Mouse (Mus musculus) brain, embryonic 18.5 days (tissue): ENCODE data around the gene Nup85.
A peak's percentile ranks its signal among the peaks of the same experiment; 100 is the strongest.

ENCODE experiments used
- DNase-seq: peaks from one replicate; pipeline ENCODE4 v3.0.0-alpha.2; 2012; ENCODE audit warnings: low read depth, low spot score

Nup85 gene

DNA sequence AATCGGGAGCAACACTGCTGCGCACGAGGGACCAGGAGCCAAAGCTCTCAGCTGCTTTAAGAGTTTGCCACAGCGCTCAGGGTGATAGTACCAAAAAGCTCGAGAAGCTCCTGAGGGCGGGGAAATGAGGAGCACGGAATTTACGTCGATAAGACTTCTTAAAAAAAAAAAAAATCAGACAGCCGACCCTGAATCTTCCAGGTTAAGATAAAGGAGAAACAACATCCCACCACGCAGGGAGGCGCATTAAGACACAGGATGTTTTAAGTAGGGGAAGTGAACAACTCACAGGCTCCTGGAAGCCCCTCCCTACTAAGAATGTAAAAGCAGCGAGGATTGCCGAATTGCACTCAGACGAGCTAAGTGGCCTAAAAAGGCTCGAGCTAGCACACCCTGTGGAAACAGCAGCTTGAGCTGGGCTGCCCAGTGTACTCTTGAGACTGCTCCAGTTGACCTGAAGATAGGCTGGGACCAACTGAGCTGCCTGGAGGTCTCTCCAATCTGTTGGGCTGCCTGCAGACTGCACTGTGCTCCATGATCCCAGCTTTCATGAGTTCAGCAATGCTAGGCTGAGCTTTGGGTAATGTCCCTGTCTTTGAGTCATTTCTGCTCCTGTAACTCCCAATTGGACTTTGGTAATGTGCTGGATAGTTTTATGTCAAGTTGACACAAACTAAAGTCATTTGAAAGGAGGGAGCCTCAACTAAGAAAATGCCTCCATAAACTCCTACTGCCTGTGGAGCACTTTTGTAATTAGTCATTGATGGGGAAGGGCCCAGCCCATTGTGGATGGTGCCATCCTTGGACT is 49.1 kb downstream of the Nup85 start:
- no peak for DNase-seq

DNA sequence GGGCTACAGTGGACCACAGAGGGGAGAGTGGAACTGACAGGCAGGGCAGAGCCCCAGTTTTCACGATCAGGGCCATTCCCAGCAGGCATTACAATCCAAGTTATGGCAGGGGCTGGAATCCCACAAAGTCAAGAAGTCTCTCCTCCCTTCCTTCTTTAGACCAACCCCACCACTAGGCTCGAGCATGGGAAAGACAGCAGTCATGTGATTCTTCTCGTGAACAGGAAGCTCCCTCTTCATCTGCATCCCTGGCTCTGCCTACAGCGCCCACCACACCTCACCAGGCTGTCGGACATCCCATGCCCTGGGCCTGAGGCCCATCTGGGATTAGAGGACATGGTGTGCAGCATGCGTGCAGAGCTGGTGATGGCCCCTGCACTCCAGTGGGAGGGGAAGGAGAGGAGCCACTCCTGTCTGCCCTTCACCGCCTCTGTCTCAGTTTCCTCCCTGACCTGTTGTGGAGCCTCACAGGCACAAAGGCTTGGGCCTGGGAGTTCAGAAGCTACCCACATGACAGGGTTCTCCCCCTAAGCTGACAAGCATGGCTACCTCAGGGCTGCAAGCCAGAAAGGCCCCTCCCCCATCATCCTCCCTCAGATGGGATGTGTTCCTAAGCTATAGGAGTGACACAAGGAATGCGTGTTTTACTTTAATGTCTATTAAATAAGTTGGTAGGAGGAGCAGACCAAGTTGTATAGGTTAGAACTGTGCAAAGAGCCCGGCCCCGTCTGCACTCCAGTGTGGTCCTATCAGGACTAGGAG is 50.3 kb downstream of the Nup85 start:
- DNase-seq: no peak

DNA sequence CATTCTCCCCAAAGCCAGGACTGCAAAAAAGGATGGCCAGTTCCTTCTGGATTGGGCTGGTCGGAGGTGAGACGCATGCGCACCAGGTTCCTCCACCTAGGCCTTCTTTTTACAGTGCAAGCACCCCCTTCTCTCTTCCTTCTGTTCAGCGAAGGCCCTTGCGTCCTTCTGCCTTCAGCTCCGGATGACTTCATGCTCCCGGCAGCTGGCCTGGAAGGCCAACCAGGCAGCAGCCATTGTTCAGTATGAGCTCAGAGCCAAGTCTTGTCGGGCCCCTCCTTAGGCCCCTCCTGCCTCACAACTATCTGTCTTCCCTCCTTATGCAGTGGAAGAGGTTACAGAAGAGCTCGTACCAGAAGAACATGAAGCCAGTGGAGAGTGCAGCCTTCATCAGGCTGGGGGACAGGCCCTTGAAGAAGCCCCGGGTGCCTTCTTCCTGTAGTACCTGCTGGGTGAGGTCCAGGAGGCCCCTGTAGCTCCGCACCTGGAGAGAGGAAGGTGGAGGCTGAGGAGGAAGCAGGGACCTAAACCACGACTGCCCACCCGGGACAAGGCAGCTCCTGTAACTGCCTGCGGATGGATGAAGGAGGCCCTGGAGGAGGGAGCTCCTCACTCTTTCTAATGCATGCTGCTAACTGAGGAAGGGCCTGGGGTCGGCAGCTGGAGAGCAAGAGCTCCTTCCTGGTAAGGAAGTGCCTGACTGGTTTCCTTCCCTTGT is 51.0 kb downstream of the Nup85 start:
- no peak for DNase-seq

DNA sequence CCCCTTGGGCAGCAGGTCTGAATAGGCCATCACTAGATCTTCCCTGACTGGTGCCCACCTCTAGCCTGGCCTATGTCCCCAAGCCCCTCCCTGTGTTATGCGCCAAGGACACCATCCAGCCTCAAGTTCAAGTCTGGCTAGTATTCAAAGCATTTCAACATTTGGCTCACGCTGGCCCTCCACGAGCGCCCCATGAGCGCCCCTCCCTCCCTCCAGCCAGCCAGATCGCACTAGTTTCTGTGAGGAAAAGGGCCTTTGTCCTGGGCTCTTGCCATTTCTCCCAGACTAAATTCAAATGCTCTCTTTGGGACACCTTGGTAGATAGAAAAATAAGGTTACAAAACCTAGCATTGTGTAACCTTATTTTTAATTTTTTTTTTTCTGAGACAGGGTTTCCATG is 51.6 kb downstream of the Nup85 start:
- no peak for DNase-seq

DNA sequence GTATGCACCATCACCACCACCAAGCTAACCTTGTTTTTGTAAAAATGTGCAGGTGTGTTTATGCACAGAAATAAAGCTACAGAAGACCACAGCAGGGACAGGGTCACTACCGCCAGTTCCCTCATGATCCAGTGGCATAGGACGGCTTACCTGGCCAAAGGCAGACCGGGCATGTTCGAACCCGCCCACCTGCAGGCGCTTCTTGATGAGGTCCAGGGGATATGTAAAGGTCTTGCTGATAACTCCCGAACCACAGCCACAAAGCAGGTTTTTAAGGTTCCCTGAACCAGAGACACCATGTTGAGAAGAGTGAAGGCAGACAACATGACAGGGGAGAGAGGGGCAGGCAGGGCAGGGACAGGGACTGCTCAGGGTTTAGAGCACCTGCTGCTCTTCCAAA is 52.1 kb downstream of the Nup85 start:
- DNase-seq: no peak

DNA sequence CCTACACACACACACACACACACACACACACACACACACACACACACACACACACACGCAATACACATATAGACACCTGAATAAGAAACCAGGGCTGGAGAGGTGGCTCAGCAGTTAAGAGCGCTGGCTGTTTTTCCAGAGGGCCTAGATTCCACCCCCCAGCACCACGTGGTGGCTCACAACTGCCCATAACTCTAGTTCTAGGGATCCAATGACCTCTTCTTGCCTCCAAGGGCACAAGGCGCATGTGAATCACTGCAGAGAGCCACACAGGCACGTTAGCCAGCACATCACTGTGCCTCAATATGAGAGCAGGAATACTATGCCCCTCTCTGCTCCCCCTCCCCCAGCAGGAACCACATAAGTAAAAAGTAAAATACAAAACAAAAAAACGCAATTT is 52.7 kb downstream of the Nup85 start:
- DNase-seq: no peak

DNA sequence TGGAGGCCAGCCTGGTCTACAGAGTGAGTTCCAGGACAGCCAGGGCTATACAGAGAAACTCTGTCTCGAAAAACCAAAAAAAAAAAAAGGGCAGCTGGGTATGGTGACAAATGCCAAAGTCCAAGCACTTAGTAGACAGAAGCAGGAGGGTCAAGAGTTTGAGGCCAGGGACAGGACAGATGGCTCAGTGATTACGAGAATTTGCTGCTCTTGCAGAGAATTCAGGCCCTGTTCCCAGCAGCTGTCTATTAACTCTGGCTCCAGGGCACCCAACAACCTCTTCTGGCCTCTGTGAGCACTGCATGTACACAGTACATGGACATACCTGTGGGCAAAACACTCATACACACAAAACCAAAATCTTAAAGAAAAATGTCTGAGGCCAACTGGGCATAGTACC is 53.8 kb downstream of the Nup85 start:
- DNase-seq: no peak

DNA sequence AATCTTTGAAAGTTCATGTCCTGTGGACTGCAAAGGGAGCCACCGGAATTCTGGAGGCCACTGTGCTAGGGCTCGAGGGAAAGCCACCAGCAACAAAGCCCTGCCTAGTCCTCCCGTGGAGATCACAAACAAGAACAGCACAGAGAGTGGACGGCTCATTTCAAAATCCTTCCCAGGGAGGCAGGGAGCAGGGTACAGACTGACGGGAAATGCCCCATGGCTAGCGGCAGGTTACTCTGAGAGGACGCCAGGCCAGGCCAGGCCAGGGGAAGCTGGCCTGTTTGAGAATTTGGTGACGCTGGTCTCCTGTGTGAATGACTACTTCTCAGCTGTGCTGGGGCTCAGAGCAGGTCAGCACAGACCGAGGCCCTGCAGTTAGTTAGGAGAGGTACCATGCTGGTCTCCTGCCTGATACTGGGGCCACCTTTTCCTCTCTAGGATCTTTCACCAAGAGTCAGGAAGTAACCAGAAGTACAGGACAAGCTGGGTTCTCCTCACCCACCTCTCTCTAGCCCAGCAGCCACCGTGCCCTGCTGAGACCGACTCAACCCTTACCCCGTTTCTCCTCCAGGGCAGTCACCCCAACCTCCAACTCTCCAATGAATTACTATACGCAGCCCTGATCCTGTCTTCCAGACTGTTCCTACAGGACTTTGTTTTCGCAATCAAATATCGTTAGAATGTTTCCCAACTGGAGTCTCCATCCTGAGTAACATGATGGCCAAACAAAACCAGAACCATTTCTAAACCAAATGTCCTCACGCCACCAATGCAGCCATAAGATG is 54.7 kb downstream of the Nup85 start:
- no peak for DNase-seq

DNA sequence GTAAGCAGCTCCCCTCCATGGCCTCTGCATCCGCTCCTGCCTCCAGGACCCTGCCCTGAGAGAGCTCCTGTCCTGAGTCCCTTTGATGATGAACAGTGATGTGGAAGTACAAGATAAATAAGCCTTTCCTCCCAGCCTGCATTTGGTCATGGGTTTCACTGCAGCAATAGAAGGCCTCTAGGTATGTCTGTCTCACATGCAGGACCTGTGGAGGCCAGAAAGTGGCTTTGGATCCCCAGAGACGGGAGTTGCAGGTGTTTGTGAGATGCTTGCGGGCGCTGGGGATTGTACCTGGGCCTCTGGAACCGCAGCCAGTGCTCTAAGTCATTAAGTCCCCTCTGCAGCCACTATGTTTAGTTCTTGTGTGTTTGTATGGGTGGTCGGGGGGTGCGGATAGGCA is 55.7 kb downstream of the Nup85 start:
- DNase-seq: no peak

DNA sequence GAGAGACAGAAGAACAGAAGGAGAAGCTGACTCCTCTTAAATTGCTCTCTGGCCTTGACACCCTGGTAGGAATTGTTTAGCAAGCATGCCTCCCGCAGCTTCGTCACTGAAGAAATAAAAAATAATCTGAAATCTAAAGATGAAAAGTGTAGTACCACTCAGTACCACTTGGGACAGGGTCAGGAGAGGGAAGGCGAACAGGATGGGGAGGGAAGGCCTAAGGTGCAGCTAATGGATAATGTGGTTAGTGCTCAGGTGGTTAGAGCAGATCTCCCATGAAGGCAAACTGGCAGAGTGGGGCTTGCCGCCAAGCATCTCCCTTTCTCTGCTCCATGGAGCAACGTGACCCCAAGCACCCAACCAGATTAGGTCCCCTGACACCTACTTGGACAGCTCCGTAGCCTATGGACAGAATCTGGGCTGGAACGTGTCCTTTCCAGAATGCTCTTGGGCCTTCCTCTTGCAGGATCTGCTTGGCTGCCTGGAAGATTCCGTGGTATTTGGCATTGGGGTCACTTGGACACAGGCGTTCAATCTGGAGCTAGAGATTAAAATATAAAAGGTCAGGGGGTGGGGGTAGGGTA is 59.3 kb downstream of the Nup85 start:
- DNase-seq: no peak

DNA sequence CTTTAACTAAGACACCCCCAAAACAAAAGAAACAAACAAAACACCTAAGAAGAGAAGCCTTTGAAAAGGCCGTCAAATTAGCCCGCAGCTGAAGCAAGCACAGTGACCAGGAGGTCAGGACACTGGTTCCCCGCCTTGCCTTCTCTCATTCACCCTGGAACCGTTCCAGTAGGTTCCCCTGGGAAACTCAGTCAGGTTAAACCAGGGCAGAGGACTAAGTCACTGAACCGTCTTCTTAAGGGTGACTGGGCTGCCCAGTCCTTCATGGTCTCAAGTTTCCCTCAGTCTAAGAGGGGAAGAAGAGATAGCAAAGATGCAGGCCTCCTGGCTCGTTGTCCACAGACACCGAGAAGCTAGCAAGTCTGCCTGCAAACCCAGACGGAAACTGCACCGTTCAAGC is 61.6 kb downstream of the Nup85 start:
- DNase-seq: no peak

DNA sequence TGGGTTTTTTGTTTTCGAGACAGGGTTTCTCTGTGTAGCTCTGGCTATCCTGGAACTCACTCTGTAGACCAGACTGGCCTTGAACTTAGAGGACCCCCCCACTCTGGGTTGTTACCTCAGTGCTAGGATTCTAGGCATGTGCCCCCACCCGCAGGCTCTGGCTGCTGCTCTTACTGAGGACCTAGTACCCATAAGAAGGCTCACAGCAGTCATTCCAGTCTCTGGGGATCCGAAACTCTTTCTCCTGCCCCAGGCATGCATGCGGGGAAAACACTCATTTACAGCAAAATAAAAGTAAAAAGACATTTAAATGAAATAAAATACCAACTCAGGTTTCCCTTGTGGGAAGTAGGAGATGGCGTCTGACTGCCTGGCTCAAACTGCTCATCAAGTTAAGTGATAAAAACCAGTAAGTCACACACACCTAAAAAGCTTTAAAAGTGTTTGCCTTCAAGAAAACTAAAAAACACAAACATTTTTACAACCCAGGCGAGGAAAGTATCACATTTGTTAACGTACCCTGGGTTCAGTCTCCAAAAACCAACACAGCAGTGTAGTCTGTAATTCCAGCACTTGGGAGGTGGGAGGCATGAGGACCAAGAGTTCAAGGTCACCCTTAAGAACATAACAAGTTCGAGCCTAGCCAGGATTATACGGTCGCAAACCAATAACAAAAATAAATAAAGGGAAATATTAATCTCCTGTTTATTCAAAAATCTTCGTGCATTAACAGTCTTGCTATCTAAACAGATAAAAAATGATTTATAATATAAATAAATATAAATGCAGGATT is 62.8 kb downstream of the Nup85 start:
- DNase-seq: no peak

DNA sequence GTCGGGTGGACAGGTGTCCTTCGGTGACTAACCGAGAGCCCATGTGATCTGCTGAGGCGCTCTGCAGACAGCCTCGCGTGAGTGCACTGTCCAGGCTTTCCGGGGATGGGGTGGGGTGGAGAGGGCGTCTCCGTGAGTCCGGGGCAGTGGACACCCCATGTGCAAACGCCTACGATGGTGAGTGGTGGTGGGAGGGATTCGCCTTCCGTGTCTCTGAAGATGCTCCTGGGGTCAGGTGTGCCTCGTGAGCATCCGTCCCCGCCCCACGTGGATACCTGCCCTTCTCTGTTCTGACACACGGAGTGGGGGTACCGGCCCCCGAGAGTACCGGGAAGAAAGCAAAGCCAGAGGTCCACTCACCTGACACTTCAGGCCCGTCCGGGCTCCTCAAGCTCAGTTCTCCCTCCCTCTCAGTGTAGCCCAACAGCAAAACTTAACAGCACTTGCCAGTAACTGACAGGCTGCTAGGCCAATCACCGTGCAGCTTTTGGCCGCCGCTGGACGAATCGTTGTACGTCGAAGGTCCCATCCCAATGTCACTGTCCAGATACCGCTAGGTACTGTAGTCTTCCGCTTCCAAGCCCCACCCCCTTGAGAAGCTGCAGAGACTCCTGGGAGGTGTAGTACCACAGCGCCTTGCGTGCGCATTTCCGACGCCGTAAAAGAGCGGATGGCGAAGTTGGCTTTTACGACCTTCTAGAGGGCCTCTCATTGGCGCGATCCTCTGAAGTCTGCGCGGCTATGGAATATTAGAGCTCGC is 63.7 kb downstream of the Nup85 start, which contains the start of gene Slc25a19:
Gene Slc25a19, minus strand, starts transcription at position 591 of the 760 bp plus-strand sequence.
- peak; percentile 99 for DNase-seq

DNA sequence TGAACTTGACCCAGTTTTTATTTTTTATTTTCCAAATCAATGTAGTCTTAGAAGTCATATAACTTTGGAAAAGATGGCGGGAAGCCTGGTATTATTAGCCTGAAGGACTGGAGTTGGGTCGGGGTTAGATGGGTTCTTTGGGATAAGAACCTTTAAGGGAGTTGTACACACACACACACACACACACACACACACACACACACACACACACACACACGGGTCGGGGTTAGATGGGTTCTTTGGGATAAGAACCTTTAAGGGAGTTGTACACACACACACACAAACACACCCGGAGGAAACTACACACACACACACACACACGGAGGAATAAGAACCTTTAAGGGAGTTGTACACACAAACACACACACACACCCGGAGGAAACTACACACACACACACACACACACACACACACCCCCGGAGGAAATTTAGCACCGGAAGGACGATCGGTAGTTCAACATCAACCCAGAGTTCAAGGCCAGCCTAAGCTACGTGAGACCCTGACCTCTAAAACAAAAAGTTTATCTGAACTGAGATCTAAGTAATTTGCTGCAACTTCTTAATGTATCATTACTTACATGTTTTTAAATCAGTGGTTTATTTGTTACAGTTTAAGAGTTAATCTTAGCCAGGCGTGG is 64.3 kb downstream of the Nup85 start:
- DNase-seq: no peak

DNA sequence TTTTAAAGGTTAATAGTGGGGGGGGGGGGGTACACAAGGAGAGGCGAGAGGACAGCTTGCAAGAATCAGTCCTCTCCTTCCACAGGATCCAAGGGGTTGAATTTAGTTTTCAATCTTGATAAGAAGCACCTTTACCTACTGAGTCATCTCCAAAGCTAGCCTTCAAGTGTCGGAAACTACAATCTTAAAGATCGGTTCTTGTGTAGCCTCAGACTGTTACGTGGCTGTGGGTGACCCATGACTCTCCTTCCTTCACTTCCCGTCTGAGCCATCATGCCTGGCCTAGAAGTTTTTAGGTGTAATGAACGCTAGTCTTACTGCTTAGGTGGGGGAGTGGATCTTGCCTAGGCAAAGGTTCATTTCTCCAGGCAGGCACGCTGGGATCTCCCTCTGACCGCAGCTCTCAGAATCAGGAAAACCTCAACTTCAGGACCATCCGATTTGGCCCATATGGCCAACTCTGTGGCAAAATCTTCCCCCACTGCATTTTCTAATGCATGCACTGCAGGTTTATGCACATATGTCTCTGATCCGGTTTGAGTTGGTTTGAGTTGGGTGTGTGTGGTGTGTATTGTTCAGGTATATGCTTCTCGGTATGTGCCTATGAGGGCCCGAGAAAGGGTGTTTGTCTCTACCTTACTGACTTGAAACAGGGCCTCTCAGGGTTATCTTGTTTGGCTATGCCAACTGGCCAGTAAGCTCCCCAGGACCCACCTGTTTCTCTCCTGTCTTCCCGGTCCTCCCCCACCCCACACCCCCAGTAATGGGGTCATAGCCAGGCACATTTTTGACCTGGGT is 65.7 kb downstream of the Nup85 start:
- no peak for DNase-seq

DNA sequence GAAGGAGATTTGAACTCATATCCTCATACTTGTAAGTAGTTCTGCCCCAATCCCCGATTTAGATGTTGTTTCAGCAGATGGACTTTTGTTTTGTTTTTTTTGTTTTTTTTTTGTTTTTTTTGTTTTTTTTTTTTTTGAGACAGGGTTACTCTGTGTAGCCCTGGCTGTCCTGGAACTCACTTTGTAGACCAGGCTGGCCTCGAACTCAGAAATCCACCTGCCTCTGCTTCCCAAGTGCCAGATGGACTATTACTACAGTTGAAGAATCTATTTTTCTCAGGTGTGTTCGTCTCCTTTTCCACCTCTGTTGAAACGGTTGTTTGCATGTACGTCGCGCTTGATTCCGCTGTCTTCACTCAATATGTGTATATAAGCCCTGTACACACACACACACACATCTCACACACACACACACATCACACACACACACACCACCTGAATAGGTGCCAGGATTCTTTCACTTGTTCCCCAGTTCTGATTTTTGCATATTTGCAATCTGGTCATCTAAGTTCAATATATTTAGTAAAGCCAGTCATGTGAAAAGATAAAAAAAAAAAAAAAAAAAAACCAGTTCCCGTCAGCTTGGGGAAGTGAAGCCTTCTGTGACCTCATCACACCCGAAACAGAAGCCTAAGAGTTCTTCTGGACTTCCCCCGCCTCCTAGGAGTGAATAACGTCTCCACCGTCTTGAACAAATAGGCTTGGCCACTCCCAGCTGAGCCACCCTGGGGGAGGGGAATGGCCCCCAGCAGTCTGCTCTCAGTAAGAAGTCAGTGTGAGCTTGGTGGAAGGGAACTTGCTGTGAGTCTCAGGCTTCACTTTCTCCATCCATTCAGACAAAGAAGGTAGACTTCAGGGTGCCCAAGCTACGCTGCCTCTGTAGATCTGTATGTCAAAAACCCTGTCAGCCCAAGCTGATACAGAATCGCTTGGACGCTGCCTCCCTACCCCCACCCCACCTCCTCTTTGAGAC is 66.6 kb downstream of the Nup85 start:
- DNase-seq: no peak

DNA sequence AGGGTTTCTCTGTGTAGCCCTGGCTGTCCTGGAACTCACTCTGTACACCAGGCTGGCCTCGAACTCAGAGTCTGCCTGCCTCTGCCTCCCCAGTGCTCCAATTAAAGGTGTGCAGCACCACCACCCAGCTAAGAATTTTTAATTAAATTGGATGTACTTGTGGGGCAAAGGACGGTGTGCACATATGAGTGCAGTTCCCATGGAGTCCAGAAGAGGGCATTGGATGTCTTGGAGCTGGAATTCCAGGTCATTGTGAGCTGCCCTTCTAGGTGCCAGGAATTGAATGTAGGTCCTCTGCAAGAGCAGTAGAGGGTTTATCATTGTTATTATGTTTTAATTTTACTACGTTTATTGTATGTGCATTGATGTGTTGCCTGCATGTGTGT is 67.3 kb downstream of the Nup85 start:
- no peak for DNase-seq
